Mouse (Mus musculus): Measurements from ENCODE around the gene Ehbp1.
A peak's percentile ranks its signal among the peaks of the same experiment; 100 is the strongest.

The Ehbp1 gene

GRCm38 (mm10) chr11:21999396-22000315 lies 342.4 kb downstream of the Ehbp1 start:
- DNase-seq = no peak

- DNase-seq = no peak
Observed at GRCm38 (mm10) chr11:21998141-21999047, 343.7 kb downstream of the Ehbp1 start.

GRCm38 (mm10) chr11:21997561-21998140 lies 344.4 kb downstream of the Ehbp1 start:
- no peak for DNase-seq

- no peak for DNase-seq
Observed at GRCm38 (mm10) chr11:21996661-21997560, 345.2 kb downstream of the Ehbp1 start.

GRCm38 (mm10) chr11:21996325-21996647 lies 345.8 kb downstream of the Ehbp1 start:
- DNase-seq = no peak

GRCm38 (mm10) chr11:21995534-21996324 lies 346.4 kb downstream of the Ehbp1 start:
- DNase-seq = no peak

- DNase-seq = no peak
Observed at GRCm38 (mm10) chr11:21994377-21995370, 347.4 kb downstream of the Ehbp1 start.

GRCm38 (mm10) chr11:21993597-21994376 lies 348.3 kb downstream of the Ehbp1 start:
- peak; percentile 15 for DNase-seq

- DNase-seq = no peak
Observed at GRCm38 (mm10) chr11:21992761-21993596, 349.1 kb downstream of the Ehbp1 start.

- no peak for DNase-seq
Observed at GRCm38 (mm10) chr11:21988398-21988946, 353.6 kb downstream of the Ehbp1 start.

- no peak for DNase-seq
Observed at GRCm38 (mm10) chr11:21985118-21985517, 357.0 kb downstream of the Ehbp1 start.

GRCm38 (mm10) chr11:21974005-21974531 lies 368.0 kb downstream of the Ehbp1 start:
- no peak for DNase-seq

GRCm38 (mm10) chr11:21973597-21973996 lies 368.5 kb downstream of the Ehbp1 start:
- no peak for DNase-seq

GRCm38 (mm10) chr11:21968922-21969321 lies 373.2 kb downstream of the Ehbp1 start:
- DNase-seq = no peak
